Mouse (Mus musculus) right cerebral cortex, adult 2 months (tissue): ENCODE data around the gene Unc93b1.

Experiments
- DNase-seq, 2 experiments: peaks; one replicate each; pipeline ENCODE4 v3.0.0; 2021 to 2022; ENCODE audit warnings: low spot score in 2 of 2

Unc93b1 gene

GRCm38 (mm10) chr19:3935032-3935895 lies at the start of gene Unc93b1:
TSS of gene Unc93b1 (plus strand) at chr19:3935186.
- no peak for DNase-seq

DNA sequence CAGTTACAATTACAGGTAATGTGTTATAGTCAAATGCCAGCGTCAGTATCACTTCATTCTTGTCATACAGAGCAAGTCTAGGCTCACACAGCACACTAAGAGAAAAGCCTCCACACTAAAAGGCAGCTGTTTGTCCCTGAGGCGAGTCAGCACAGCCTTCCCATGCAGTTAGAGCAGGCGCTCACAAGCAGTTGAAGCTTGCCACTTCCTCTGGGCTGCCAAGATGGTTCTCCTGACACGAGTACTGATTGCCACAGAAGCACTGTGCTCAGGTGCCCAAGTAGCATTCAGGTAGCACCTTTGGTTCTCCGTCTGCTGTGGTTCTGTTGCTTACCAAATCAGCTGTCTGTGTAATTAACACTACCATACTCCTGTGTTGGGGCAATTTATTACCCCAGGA lies 45.9 kb upstream of the Unc93b1 start:
- no peak for DNase-seq

- DNase-seq: no peak
These were observed 44.8 kb upstream of the Unc93b1 start for GRCm38 (mm10) chr19:3890181-3890580.

- DNase-seq: no peak
These were observed 41.4 kb upstream of the Unc93b1 start for GRCm38 (mm10) chr19:3893545-3894116.

DNA sequence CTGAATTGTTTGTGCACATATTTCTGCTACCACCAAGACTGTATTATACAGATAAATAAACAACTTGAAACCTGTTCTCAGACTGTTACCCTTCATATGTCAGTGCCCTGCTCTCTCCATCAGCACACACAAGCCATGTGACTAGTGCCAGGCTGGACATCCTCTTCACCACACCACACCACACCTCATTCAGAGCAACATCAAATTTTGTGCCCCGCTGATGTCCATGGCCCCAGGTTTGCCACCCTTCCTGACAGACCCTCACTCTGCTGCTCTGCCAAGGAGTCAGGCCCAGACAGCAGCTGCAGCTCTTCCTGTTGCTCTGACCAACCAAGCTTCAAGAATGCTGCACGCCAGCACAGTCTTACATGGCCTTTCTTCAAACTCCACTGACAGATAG lies 40.7 kb upstream of the Unc93b1 start:
- no peak for DNase-seq

DNA sequence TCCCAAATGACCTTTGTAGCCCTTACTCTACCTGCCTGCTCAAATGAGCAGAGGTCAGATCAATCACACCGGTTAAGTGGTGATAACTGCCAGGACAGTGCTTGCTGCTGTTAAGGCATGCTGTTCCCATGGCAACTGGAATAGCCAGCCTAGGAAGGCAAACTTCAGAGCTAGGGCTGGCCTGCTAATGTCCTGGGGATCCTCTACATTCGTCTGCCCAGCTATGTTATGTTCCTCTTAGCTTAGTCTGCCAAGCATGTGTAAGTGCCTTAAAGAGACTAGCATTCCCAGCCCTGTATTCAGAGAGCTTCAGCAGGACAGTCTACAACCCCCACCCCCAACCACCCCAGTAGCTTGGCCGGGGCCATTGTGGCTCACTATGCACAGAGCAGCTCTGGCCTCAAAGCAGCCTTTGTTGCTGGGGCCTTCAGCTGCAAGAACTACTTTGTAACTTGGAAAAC lies 39.8 kb upstream of the Unc93b1 start:
- no peak for DNase-seq

GRCm38 (mm10) chr19:3896208-3896607 lies 38.8 kb upstream of the Unc93b1 start:
- no peak for DNase-seq

GRCm38 (mm10) chr19:3897557-3897956 lies 37.4 kb upstream of the Unc93b1 start:
- no peak for DNase-seq

DNA sequence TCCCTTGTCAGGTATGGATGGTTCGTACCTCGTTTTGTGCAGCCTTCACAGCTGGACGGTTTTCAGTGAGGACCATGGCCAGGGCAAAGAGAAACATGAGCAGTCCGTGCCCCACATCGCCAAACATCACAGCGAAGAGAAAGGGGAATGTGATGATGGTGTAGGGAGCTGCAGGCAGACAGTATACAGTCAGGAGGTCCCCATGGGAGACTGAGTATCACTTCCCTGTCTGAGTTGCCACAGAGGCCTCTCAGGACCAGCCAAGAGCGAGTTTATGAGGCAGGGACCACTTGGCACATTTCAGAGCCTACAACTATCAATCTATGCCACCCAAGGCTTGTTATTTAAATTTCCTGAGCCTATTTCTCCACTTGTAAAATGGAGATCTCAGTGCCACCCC lies 36.0 kb upstream of the Unc93b1 start:
- no peak for DNase-seq

GRCm38 (mm10) chr19:3899618-3900017 lies 35.4 kb upstream of the Unc93b1 start:
- DNase-seq: peak in 1 of 2 experiments; percentile 43

GRCm38 (mm10) chr19:3902966-3903365 lies 32.0 kb upstream of the Unc93b1 start:
- DNase-seq: no peak

DNA sequence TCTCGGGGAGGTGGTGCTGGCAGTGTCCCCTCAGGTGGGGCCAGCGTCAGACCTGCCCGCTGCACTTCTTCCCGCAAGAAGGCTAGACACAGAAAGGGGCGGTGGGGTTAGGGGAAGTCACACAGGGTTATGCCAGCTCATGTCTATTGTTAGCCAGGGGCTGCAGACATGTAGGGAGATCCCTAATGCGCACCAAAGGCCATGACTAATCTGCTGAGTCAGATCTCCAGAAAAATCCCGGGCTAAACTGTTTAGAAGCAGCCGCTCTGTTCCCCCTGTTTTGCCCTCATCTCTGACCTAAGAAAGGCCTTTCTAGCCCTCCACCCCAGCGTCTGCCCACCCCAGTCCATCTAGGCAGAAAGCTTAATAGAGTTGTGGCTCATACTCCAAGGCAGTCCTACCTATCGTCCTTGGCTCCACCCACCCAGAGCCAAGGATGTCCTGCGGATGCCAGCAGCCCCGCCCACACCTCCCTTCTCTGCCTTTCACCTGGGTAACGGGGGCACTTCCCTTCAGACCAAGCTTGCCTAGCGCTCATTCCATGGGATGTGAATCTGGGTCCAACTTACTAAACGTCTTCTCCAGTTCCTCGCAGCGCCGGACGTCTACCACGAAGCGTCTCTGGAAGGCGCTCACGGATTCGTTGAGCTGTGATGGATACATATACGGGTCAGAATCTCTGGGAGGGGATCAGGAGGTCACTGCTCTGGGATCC lies 31.2 kb upstream of the Unc93b1 start:
- no peak for DNase-seq

DNA sequence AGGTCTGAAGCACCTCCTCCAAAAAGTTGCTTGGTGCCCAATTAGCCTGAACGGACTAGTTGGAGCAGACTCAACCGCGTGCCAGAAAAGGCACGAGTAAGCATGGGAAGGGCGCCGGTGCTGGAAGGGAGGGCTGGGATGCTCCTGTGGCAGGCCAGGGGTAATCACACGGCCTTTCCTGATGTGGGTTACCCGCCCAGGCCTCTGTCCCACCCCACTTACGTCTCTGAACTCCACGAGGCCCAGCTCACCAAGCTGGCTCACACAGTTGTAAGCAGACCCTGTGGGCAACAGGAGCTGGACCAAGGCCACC lies 30.7 kb upstream of the Unc93b1 start:
- DNase-seq: no peak

GRCm38 (mm10) chr19:3905261-3905969 lies 29.6 kb upstream of the Unc93b1 start:
- DNase-seq: no peak

DNA sequence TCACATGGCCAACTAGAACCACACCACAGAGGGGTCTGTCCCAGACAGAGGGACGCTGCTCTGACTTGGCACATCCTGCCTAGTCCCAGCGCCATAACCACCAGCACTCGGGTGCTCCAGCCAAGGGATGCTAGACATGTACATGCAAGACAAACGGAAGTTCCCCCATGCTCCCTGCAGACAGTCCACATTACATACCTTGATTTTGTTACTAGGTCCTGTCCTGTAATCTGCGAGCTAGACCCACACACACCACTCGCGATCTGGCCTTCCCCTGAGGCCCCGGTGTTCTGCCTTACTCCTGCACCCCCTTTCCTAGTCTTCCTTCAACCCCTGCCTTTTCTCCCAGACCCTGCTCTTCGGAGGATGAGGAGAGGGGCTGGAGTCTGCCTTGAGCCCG lies 28.7 kb upstream of the Unc93b1 start:
- DNase-seq: no peak

GRCm38 (mm10) chr19:3906795-3907786 lies 27.9 kb upstream of the Unc93b1 start, which contains the start of gene Tcirg1:
TSS of gene Tcirg1 (minus strand) at chr19:3907133.
- peak; percentile 50 to 63 for DNase-seq

DNA sequence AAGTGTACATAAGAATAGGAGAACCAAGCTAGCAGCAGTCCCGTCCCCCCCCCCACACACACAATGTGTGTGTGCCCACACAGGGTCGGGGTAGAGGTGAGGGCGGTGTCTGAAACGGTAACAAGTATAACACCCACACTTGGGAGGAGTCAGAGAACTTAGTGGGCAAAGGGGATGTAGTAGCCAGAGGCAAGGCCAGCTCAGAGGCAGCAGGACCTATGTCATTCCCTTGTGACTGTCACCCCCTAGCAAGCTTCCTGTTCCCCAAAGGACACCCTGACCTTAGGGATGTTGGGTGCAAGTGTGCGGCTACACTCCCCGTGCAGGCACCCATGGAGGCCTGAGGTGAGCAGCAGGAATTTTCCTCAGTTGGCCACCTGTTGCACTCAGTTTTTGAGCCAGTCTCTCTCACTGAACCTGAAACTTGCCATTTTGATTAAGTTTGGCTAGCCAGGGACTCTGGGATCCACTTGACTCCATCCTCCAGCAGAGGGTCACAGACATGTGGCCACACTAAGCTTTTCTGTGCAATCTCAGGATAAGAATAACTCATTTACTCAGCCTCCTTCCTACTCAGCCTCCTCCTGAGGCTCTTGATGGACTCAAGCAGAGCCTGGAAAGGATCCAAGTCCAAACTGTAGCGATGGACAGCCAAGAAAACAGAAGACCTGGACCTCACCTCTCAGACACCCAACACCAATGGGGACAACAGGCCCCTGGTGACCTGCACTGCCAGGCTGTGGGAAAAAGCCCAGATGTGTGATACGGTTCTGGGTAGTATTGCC lies 26.9 kb upstream of the Unc93b1 start:
- DNase-seq: no peak

- no peak for DNase-seq
These were observed 24.8 kb upstream of the Unc93b1 start for GRCm38 (mm10) chr19:3910206-3910605.

- peak; percentile 92 to 95 for DNase-seq
These were observed 22.4 kb upstream of the Unc93b1 start, which contains the start of gene Ndufs8 for GRCm38 (mm10) chr19:3912337-3913204. TSS of gene Ndufs8 (minus strand) at chr19:3912774.
